Mouse (Mus musculus) heart, adult 10 weeks (tissue): Measurements from ENCODE around the gene Mme. TPM values are rescaled to one million over a fixed set of nuclear protein-coding genes. Genes with fewer than 3 reads are reported as not detected.

Experiments
- polyA plus RNA-seq: library from polyadenylated mRNA; stranded (reverse); fragments of 350-450 nt; fragmentation: Illumina TruSeq; extraction: RNeasy Lipid Tissue Mini Kit (QIAGEN cat#74804); gene quantifications from one replicate; pipeline ENCODE4 v1.2.3, GENCODE M21; 2014; ENCODE audit warnings: low read depth, low replicate concordance

The Mme gene
- 5.1 TPM for polyA plus RNA-seq

DNA sequence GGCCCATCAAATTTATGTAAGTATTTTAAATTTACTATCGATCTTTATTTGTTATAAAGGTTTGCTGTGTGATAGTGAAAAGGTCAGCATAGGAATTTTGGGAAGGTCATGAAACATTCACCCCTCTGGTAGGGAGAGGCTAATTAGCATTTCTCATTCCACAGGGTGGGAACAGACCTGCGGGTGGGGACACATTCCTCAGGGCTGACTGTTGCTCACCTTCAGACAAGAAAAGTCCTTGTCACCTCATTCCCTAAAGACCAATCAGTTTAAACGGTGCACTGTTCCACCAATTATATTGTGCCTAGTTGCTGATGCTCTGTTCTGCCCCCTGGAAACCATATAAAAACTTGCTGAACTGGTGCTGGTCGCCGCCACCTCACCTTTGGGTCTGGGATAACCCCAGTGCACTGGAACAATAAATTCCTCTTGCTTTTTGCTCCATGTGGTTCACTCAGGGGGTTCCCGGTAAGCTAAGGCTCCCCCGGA lies at the start of gene Mme:
Gene Mme (plus strand): TSS at position 439 of the 489 bp plus-strand sequence.

Other genes with a start within 250 kb of the Mme start
- gene Gm34302, start 242.3 kb downstream of the Mme start, polyA plus RNA-seq, result 185 TPM